Mouse (Mus musculus) left cerebral cortex, postnatal 4 days (tissue): ENCODE results near the gene Ap1s3. TPM values are rescaled to one million over a fixed set of nuclear protein-coding genes. Genes with fewer than 3 reads are reported as not detected.

ENCODE experiments used
- DNase-seq: peaks from one replicate; pipeline ENCODE4 v3.0.0-alpha.2; 2022
- intact Hi-C: fragments of 180-260 bp; cut with DNase I; formaldehyde crosslinking; loops from one replicate; pipeline ENCODE4 v1.15.1; 2025
- total RNA-seq, 2 experiments: library from RNA; stranded (reverse); gene quantifications; 2 replicates each; pipeline ENCODE4 v1.2.3; 2021

Ap1s3 gene
- total RNA-seq, 2 experiments from 2014 or later: 1.6 to 2.8 TPM

DNA sequence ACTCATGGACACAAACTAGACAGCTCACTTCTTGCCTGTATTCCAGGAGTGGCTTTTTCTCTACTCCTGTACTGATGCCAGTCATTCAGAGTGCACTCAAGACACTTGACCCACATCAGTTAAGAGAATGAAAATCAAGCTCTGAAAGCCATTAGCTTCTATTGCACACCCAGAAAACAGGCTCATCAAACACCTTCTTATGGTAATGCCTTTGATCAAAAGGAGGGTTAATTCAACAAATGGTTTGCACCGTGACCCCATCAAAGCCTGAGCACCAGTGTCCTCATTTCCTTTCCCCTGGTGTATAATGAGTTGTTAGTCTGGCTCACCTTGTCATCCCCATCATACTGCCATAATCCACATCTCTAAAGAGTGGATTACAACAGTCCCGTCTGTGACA lies 69.3 kb downstream of the Ap1s3 start:
- intact Hi-C loops: no loop called here
- no peak for DNase-seq

- peak; percentile 3 for DNase-seq
- intact Hi-C loops: no loop called here
Measured at GRCm38 (mm10) chr1:79598385-79599178, 73.2 kb downstream of the Ap1s3 start.

- intact Hi-C loops: no loop called here
- no peak for DNase-seq
Measured at GRCm38 (mm10) chr1:79592721-79593277, 79.0 kb downstream of the Ap1s3 start.

- intact Hi-C loops: no loop called here
- DNase-seq: no peak
Measured at GRCm38 (mm10) chr1:79591091-79591490, 80.7 kb downstream of the Ap1s3 start.

GRCm38 (mm10) chr1:79589971-79590763 lies 81.6 kb downstream of the Ap1s3 start:
- intact Hi-C loops: no loop called here
- no peak for DNase-seq

- intact Hi-C loops: no loop called here
- no peak for DNase-seq
Measured at GRCm38 (mm10) chr1:79589424-79589823, 82.3 kb downstream of the Ap1s3 start.

- DNase-seq: peak; percentile 51
- intact Hi-C loops: no loop called here
Measured at GRCm38 (mm10) chr1:79581136-79581679, 90.6 kb downstream of the Ap1s3 start.

DNA sequence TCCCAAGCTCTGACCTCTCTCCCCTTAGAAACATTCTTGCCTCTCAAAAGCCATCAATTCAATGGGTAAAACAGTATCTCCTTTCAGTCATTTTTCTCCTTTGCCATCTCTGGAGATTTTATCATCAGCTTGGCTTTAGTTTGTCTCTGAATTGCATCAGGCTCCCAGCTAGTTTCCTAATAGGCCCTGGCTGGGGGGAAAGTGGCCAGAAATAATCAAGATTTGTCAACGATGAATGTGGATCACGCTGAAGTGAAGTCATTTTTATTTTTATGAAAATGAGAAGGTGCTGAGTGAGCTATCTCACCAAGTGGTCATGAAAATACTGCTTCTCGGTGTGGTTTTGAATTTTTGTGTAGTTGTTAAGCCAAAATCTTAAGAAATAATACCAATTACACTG lies 94.4 kb downstream of the Ap1s3 start:
- intact Hi-C loops: no loop called here
- DNase-seq: no peak

GRCm38 (mm10) chr1:79571912-79572311 lies 99.9 kb downstream of the Ap1s3 start:
- DNase-seq: no peak
- intact Hi-C loops: no loop called here

GRCm38 (mm10) chr1:79571126-79571525 lies 100.6 kb downstream of the Ap1s3 start:
- no peak for DNase-seq
- intact Hi-C loops: no loop called here

DNA sequence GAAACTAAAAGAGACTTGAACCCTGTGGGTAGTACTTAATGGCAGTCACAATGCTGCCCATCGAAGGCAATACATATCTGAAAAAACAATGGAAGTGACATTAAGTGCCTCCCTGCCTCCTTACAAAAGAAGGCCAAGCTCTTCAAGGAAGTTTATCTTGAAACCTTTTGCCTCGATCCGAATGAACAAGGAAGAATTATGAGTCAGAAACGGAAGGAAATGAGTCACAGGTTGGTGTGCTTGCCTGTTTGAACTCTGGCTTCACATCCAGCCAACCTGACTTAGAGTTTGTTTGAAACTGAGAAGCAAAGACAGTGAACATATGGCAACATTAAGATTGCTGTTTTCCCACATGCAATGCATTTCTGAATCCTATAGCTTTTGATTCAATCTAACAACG lies 110.6 kb downstream of the Ap1s3 start:
- intact Hi-C loops: no loop called here
- no peak for DNase-seq

Other genes with a start within 250 kb of the Ap1s3 start
- 100 to 1,000 TPM in 1 of 2 experiments, 10 to 100 TPM in 1; 80.7 to 106 TPM for gene Scg2, start 231.9 kb downstream of the Ap1s3 start, total RNA-seq
- 10 to 100 TPM; 21.0 to 22.4 TPM for gene Mrpl44, start 104.0 kb upstream of the Ap1s3 start, total RNA-seq
- gene Wdfy1, start 104.2 kb upstream of the Ap1s3 start, total RNA-seq: 10 to 100 TPM; 56.1 to 59.6 TPM
- gene Serpine2, start 189.2 kb upstream of the Ap1s3 start, total RNA-seq: 100 to 1,000 TPM; 122 to 129 TPM